Mouse (Mus musculus): ENCODE measurements around the gene Tlnrd1. TPM values are rescaled to one million over a fixed set of nuclear protein-coding genes. Genes with fewer than 3 reads are reported as not detected.
A peak's percentile ranks its signal among the peaks of the same experiment; 100 is the strongest.
"Not testable (repeated sequence)": the region's sequence is repeated elsewhere in the genome, so short reads cannot be mapped to it uniquely, and the experiment has no call there.

Tlnrd1 gene
- polyA plus RNA-seq, 1 experiment from 2014 or later = 11.1 TPM

DNA sequence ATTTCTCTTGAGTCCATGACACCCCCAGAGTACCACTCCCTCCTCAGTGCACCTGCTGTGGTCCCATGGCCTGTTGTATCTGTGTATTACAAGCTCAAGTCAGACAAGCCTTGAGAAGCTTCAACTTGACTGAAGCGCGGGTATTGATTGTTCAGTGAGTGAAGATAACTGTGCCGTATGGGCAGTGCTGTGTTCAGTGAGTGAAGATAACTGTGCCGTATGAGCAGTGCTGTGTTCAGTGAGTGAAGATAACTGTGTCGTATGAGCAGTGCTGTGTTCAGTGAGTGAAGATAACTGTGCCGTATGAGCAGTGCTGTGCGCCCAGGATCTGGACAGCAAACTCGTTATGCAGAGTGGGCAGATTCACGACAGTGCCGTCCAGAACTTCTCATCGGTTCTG is 14.2 kb upstream of the Tlnrd1 start:
- H3K27me3 ChIP-seq = no peaks in the 10 kb centered on the region
- ATAC-seq (ENCODE audit: insufficient read depth) = peak; percentile 98
- peak overlapping the region; percentile 89 for H3K27ac ChIP-seq (replicated peaks)
- H3K9ac ChIP-seq = no peak overlapping the region
- 24% methylated on average over 11 of the region's 11 CpGs for WGBS (ENCODE audit: insufficient replicate concordance)
- H3K9me3 ChIP-seq (replicated peaks) = no peaks in the 10 kb centered on the region
- H3K36me3 ChIP-seq (replicated peaks) = peaks cover 69% of the 10 kb centered on the region
- H3K4me2 ChIP-seq = peak overlapping the region; percentile 55
- H3K4me3 ChIP-seq (replicated peaks) = peak overlapping the region; percentile 21
- H3K4me1 ChIP-seq (replicated peaks) = peaks cover 64% of the 10 kb centered on the region

DNA sequence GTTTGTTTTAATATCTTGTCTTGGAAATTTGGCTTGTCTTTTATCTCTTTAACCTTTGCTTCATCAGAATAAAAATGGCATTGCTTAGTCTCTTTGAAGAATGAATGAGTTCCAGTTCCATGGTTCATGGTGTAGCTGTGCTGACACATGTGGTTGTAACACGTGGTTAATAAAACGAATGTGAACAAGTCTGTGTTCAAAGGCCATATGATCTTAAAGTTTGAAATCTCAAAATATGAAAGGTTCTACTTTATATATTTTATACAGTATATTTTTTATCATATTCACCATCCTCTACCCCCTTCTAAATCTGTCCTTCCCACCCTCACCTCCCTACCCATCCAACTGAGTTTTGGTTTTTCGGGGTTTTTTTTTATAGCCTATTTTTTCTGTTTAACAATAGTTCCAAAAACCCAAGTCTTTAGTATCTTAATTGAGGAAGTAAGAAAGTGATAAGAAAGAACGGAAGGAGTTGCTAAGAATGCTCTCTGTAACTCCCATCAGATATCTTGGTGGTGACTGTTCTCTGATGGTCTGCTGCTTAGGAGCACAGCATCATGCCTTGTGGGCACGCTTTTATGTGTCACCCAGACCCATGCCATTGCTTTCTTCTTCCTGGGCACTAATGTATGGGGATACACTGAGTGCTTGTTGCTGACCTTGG is 12.1 kb upstream of the Tlnrd1 start:
- peaks cover 61% of the 10 kb centered on the region for H3K36me3 ChIP-seq (replicated peaks)
- no peak overlapping the region for H3K4me3 ChIP-seq (replicated peaks)
- 36% methylated on average over 5 of the region's 5 CpGs for WGBS (ENCODE audit: insufficient replicate concordance)
- ATAC-seq (ENCODE audit: insufficient read depth) = no peak
- H3K27ac ChIP-seq (replicated peaks) = peak overlapping the region; percentile 35; the same call in 1 of the 2 replicates
- H3K4me2 ChIP-seq = no peak overlapping the region
- no peak overlapping the region for H3K9ac ChIP-seq
- peaks cover 75% of the 10 kb centered on the region for H3K4me1 ChIP-seq (replicated peaks)
- no peaks in the 10 kb centered on the region for H3K9me3 ChIP-seq (replicated peaks)
- no peaks in the 10 kb centered on the region for H3K27me3 ChIP-seq

DNA sequence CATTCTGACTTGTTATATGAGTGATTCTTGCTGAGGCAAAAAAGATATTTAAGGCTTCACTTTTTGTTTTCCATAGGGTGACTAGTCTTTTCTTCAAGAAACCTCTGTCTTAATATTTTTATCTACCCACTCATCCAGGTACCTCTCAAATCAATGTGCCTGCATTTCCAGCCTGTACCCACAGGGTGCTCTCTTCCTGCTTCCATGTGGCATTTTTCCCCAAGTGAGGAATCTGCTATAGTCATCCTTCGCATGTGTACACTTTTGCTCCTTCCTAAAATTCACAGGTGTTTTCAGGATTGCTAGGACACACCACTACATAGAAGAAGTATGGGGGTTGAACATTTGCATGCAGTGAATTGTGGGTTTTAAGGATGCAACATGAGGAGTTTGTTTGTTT is 10.2 kb upstream of the Tlnrd1 start:
- Histone ChIP-seq H3K27me3 (no peaks in the 10 kb centered on the region), H3K9me3 (replicated peaks) (no peaks in the 10 kb centered on the region), H3K27ac (replicated peaks) (no peak overlapping the region), H3K4me1 (replicated peaks) (peaks cover 83% of the 10 kb centered on the region), H3K4me3 (replicated peaks) (peak overlapping the region; percentile 5; the same call in 1 of the 2 replicates), H3K36me3 (replicated peaks) (peaks cover 43% of the 10 kb centered on the region), H3K9ac (no peak overlapping the region), H3K4me2 (peak overlapping the region; percentile 77)
- 84% methylated on average over 1 of the region's 1 CpGs for WGBS (ENCODE audit: insufficient replicate concordance)
- no peak for ATAC-seq (ENCODE audit: insufficient read depth)

DNA sequence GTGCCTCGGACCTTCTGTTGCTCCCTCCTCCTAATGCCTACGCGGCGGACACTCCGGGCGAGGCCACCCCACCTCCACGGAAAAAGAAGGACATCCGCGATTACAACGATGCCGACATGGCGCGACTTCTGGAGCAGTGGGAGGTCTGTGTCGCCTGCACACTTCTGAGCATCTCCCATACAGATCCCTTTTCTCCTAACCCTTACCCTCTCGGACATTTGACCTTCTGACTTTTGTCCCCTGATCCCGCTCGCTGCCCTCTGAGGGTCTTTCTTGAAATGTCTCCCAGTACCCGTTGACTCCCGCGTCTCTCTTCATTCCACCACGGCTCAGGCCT is 8.2 kb upstream of the Tlnrd1 start:
- peak overlapping the region; percentile 77 for H3K4me2 ChIP-seq
- H3K27ac ChIP-seq (replicated peaks) = peak overlapping the region; percentile 90
- H3K9me3 ChIP-seq (replicated peaks) = no peaks in the 10 kb centered on the region
- peak overlapping the region; percentile 78 for H3K9ac ChIP-seq
- H3K4me3 ChIP-seq (replicated peaks) = peak overlapping the region; percentile 75
- peaks cover 83% of the 10 kb centered on the region for H3K4me1 ChIP-seq (replicated peaks)
- 0% methylated on average over 21 of the region's 21 CpGs for WGBS (ENCODE audit: insufficient replicate concordance)
- ATAC-seq (ENCODE audit: insufficient read depth) = no peak
- H3K36me3 ChIP-seq (replicated peaks) = peaks cover 24% of the 10 kb centered on the region
- no peaks in the 10 kb centered on the region for H3K27me3 ChIP-seq

DNA sequence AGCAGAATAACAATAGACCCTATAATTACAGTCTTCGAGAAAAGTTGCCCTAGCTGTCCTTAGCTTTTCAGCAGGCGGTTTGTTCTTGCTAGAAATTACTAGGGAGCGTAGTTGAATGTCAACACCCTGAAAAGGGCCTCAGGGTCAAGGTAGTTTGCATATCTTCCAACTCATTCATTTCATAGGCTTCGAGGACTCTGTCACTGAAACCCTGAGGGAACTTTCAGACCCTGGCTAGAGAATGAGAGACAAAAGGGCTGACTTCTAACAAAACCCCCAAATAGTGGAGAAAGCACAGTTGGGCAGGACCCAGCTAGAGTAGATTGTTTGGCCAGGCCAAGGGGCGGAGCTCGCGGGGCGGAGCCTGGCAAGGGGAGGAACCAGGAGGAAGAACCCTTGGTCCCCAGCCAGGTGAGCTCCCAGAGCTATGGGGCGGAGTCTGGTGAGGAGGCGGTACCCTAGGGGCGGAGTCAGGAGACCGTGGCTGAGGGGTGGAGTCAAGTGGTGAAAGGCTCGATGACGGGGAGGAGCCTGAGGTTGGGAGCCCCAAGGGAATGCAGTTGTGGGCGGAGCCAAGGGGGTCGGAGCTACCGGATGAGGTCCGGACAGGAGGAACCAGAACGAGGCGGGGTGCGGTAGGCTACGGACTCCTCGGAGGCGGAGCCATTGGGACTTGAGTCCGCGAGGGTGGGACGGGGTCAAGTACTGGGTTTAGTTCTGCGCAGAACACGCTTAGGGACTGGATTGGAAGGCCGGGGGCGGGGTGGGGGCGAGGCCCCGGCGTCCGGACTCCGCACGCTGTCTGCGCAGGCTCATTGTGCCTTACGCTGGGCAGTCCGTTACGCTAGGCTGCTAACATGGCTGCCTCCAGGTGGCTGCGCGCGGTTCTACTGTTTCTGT is 7.6 kb upstream of the Tlnrd1 start:
- Histone ChIP-seq H3K4me3 (replicated peaks) (peak overlapping the region; percentile 75), H3K27me3 (no peaks in the 10 kb centered on the region), H3K4me2 (peak overlapping the region; percentile 77), H3K36me3 (replicated peaks) (peaks cover 26% of the 10 kb centered on the region), H3K9me3 (replicated peaks) (no peaks in the 10 kb centered on the region), H3K27ac (replicated peaks) (peak overlapping the region; percentile 90), H3K9ac (peak overlapping the region; percentile 78), H3K4me1 (replicated peaks) (peaks cover 84% of the 10 kb centered on the region)
- 2% methylated on average over 44 of the region's 44 CpGs for WGBS (ENCODE audit: insufficient replicate concordance)
- ATAC-seq (ENCODE audit: insufficient read depth) = peak; percentile 97

DNA sequence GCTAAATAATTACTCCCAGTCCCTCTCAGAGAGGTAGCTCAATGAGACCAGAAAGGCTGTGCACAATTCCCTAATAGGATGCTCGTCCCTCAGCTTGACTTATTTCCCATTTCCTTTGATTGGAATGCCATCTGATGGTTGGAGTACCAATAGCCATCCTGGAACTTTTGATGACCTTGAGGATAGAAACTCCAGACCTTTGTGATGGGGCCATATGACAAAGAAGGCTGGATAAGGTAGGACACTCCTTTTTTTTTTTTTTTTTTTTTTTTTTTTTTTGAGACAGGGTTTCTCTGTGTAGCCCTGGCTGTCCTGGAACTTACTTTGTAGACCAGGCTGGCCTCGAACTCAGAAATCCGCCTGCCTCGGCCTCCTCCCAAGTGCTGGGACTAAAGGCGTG is 5.8 kb upstream of the Tlnrd1 start:
- H3K4me2 ChIP-seq; H3K4me3 ChIP-seq (replicated peaks); ATAC-seq (ENCODE audit: insufficient read depth); H3K27me3 ChIP-seq; H3K9me3 ChIP-seq (replicated peaks); H3K9ac ChIP-seq: not testable (repeated sequence)
- Histone ChIP-seq H3K36me3 (replicated peaks) (peaks cover 14% of the 10 kb centered on the region; the same call in 1 of the 2 replicates), H3K4me1 (replicated peaks) (peaks cover 85% of the 10 kb centered on the region), H3K27ac (replicated peaks) (peak overlapping the region; percentile 51)
- WGBS (ENCODE audit: insufficient replicate concordance) = 80% methylated on average over 5 of the region's 5 CpGs

DNA sequence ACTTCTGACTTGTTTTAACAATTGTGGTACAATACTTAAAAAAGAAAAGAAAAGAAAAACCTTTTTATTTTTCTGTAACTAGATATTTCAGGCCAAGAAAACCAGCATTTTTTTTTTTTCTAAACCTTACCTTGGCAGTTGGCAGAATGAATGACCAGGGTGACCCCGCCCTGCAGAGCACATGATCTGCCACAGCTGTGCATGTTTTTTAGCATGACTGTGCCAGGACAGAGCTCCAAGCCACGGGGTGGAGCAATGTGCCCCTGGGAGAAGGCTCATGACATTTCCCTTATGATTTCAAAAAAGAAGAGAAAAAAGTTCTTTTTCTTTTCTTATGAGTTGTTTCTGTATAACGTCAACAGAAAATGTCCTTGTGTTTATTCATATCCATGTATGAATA is 5.3 kb upstream of the Tlnrd1 start:
- H3K36me3 ChIP-seq (replicated peaks) = peaks cover 8% of the 10 kb centered on the region; the same call in 1 of the 2 replicates
- peak overlapping the region; percentile 51 for H3K27ac ChIP-seq (replicated peaks)
- no peaks in the 10 kb centered on the region for H3K27me3 ChIP-seq
- H3K4me3 ChIP-seq (replicated peaks) = no peak overlapping the region
- no peak overlapping the region for H3K9ac ChIP-seq
- 52% methylated on average over 3 of the region's 3 CpGs for WGBS (ENCODE audit: insufficient replicate concordance)
- no peak for ATAC-seq (ENCODE audit: insufficient read depth)
- H3K9me3 ChIP-seq (replicated peaks) = no peaks in the 10 kb centered on the region
- no peak overlapping the region for H3K4me2 ChIP-seq
- peaks cover 84% of the 10 kb centered on the region for H3K4me1 ChIP-seq (replicated peaks)

DNA sequence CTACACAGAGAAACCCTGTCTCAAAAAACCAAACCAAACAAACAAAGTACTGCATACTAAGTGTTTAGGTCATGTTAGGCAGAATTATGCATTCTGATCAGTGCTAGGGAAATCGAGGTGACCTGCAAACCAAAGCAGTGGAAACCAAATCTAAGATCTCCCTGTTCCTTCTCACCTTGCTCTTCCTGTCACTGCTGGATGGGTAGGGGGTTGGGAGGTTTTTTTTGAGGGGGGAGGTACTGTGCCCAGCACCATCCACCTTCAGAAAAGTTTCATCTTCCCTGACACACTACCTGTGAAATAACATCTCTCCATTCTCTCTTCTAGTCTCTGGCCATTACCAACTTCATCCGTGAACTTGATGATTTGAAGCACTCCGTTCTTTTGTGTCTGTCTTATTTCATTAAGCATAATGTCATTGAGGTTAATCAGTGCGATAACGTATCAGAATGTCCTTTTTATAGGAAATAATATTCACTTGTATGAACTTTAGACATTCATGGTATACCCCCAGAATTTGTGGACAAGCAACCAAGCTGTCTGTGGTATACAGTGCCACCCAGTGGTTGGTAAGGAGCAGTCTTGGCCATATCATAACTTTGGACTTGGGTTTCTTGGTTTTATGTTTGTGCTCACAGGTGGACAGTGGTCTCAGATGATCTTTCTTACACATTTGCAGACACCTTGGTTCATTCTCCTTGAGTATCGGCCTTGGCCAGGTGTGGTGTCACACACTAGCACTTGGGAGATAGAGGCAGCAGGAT is 2.4 kb upstream of the Tlnrd1 start:
- H3K36me3 ChIP-seq (replicated peaks) = peaks cover 18% of the 10 kb centered on the region
- peak overlapping the region; percentile 99 for H3K27ac ChIP-seq (replicated peaks)
- peak overlapping the region; percentile 99; the same call in 1 of the 2 replicates for H3K9ac ChIP-seq
- ATAC-seq (ENCODE audit: insufficient read depth) = no peak
- 76% methylated on average over 6 of the region's 6 CpGs for WGBS (ENCODE audit: insufficient replicate concordance)
- peak overlapping the region; percentile 98 for H3K4me3 ChIP-seq (replicated peaks)
- peaks cover 78% of the 10 kb centered on the region for H3K4me1 ChIP-seq (replicated peaks)
- no peaks in the 10 kb centered on the region for H3K9me3 ChIP-seq (replicated peaks)
- no peaks in the 10 kb centered on the region for H3K27me3 ChIP-seq
- H3K4me2 ChIP-seq = peak overlapping the region; percentile 96

DNA sequence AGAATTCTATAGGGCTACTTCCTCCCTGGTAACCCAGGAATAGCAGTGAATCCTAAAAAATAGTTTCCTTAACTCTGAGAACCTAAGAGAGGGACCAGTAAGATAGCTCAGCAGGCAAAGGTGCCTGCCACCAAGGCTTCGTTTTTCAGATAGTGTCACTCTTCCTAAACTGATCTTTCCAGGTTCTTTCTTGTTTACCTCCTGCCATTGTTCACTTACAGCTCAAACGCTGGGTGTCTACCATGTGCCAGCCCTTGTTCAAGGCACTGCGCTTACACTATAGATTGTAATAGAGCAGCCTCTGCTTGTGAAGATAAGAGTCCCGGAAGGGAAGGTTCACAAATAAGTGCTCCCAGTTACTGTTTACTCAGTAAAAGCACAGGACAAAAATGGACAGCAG is 1.7 kb upstream of the Tlnrd1 start:
- H3K4me1 ChIP-seq (replicated peaks) = peaks cover 81% of the 10 kb centered on the region
- peak overlapping the region; percentile 99 for H3K27ac ChIP-seq (replicated peaks)
- H3K4me3 ChIP-seq (replicated peaks) = peak overlapping the region; percentile 98
- H3K4me2 ChIP-seq = peak overlapping the region; percentile 96
- H3K9ac ChIP-seq = peak overlapping the region; percentile 99
- 17% methylated on average over 4 of the region's 4 CpGs for WGBS (ENCODE audit: insufficient replicate concordance)
- no peaks in the 10 kb centered on the region for H3K9me3 ChIP-seq (replicated peaks)
- peak; percentile 35 for ATAC-seq (ENCODE audit: insufficient read depth)
- peaks cover 25% of the 10 kb centered on the region for H3K36me3 ChIP-seq (replicated peaks)
- H3K27me3 ChIP-seq = no peaks in the 10 kb centered on the region

DNA sequence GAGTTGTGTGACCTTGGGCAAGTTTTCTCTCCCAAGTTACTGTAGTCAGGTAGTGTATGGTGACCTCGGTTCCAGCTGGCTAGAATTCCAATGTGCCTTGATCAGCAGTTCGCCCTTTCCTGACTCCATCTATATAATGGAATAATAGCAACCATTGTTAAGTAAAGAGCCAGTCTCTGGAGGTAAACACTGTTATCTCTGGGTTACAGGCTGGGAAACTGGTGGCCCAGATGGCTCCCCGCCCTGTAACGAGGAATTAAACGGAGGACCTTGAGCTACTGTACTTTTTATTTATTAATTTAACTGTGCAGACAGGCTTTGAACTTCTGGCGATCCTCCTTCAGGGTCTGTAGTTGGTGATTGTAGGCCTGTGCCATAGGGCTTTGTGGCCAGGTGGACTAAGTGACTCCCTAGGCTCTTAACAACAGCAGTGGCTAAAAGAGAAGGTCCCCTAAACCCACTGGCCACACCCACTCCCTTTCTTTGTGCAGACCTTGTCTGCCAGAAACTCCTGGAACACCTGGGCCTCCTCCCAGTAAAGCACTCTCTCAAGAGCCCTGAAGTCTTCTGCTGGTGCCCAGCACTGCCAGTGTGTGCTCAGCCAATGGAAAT is 922 bp upstream of the Tlnrd1 start:
- H3K4me1 ChIP-seq (replicated peaks) = peaks cover 83% of the 10 kb centered on the region

More for the DNA sequence above, 922 bp upstream of the Tlnrd1 start:
- Histone ChIP-seq H3K36me3 (replicated peaks) (peaks cover 33% of the 10 kb centered on the region), H3K27me3 (no peaks in the 10 kb centered on the region), H3K27ac (replicated peaks) (peak overlapping the region; percentile 99), H3K4me3 (replicated peaks) (peak overlapping the region; percentile 98), H3K4me2 (peak overlapping the region; percentile 96), H3K9ac (peak overlapping the region; percentile 99), H3K9me3 (replicated peaks) (no peaks in the 10 kb centered on the region)
- WGBS (ENCODE audit: insufficient replicate concordance) = 7% methylated on average over 6 of the region's 6 CpGs
- peak; percentile 53 for ATAC-seq (ENCODE audit: insufficient read depth)
